Mouse (Mus musculus) embryonic facial prominence, embryonic 14.5 days (tissue): ENCODE data around the gene Eif2ak2. TPM values are rescaled to one million over a fixed set of nuclear protein-coding genes. Genes with fewer than 3 reads are reported as not detected.

Experiments used
- ATAC-seq: fragments of 200-750 bp; cut with Nextera tagmentation; 2 replicates; pipeline ENCODE4 v1.8.0; 2017; ENCODE audit warnings: low read depth, moderate number of reproducible peaks, moderate TSS enrichment
- DNase-seq: peaks from one replicate; pipeline ENCODE4 v3.0.0-alpha.2; 2015; ENCODE audit warnings: low spot score
- H3K27ac ChIP-seq: fragments of 300-500 bp; sonication (generic); replicated peaks from 2 replicates; pipeline ENCODE4 v1.5.1; 2014; ENCODE audit warnings: low read depth, mild to moderate bottlenecking, low read length, moderate library complexity
- H3K27me3 ChIP-seq: fragments of 300-500 bp; sonication (generic); replicated peaks from 2 replicates; pipeline ENCODE4 v1.6.1; 2014; ENCODE audit warnings: low read length; ENCODE audit not compliant: control insufficient read depth, insufficient read depth
- H3K36me3 ChIP-seq: fragments of 300-500 bp; sonication (generic); 2 replicates; pipeline ENCODE4 v1.6.1; 2014; ENCODE audit warnings: low read length, mixed read lengths; ENCODE audit not compliant: control insufficient read depth, insufficient read depth
- H3K4me1 ChIP-seq: fragments of 300-500 bp; sonication (generic); 2 replicates; pipeline ENCODE4 v1.6.1; 2014; ENCODE audit warnings: antibody characterized with exemption, low read length; ENCODE audit not compliant: control insufficient read depth, insufficient read depth
- H3K4me2 ChIP-seq: fragments of 300-500 bp; sonication (generic); 2 replicates; pipeline ENCODE4 v1.6.1; 2014; ENCODE audit warnings: low read depth, mild to moderate bottlenecking, low read length, moderate library complexity, mixed read lengths
- H3K4me3 ChIP-seq: fragments of 300-500 bp; sonication (generic); 2 replicates; pipeline ENCODE4 v1.5.1; 2014; ENCODE audit warnings: low read depth, mild to moderate bottlenecking, low read length
- H3K9ac ChIP-seq: fragments of 300-500 bp; sonication (generic); 2 replicates; pipeline ENCODE4 v1.6.1; 2014; ENCODE audit warnings: low read depth, mild to moderate bottlenecking, low read length, moderate library complexity, mixed read lengths
- H3K9me3 ChIP-seq: fragments of 300-500 bp; sonication (generic); 2 replicates; pipeline ENCODE4 v1.6.1; 2016; ENCODE audit warnings: low read length; ENCODE audit not compliant: control insufficient read depth
- polyA plus RNA-seq: library from polyadenylated mRNA; unstranded; fragments of >200 nt; fragmentation: Nextera tagmentation; extraction: Ambion mirVana; gene quantifications from 2 replicates; pipeline ENCODE4 v1.2.1, GENCODE M21; 2014

The Eif2ak2 gene
- polyA plus RNA-seq, 1 experiment from 2014 or later = 6.8 TPM

DNA sequence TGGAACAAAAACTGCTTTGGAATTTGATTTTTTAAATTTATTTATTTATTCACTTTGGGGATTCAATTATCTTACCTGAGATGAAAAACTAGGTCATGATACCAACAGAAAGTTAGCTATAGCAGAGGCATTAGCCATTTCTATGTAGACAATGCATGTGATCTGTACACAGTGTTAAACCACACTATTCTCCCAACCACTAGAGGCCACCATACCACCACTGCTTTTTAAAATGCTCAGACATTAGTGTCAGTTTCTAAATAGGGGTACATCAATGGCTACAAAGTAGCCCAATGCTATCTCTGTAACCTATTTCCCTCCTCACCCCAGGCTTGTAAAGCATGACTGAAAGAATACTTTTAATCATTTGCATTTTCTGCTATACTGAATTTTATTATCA lies 73.4 kb downstream of the Eif2ak2 start:
- DNase-seq (peak; percentile 6), ATAC-seq (no peak)
- no peak overlapping the region for H3K4me2 ChIP-seq
- no peaks in the 10 kb centered on the region for H3K27me3 ChIP-seq
- H3K36me3 ChIP-seq = peaks cover 56% of the 10 kb centered on the region
- H3K27ac ChIP-seq = no peak overlapping the region
- H3K9ac ChIP-seq = no peak overlapping the region
- no peaks in the 10 kb centered on the region for H3K9me3 ChIP-seq
- H3K4me1 ChIP-seq = no peaks in the 10 kb centered on the region
- H3K4me3 ChIP-seq = no peak overlapping the region

Other genes starting within 250 kb of the Eif2ak2 start
- gene Strn, start 145.4 kb downstream of the Eif2ak2 start, polyA plus RNA-seq = 6.9 and 7.0 TPM in 2 replicates
- 12.4 and 14.6 TPM in 2 replicates for gene Heatr5b, start 47.2 kb downstream of the Eif2ak2 start, polyA plus RNA-seq
- 38.5 and 40.5 TPM in 2 replicates for gene Gpatch11, start 47.0 kb downstream of the Eif2ak2 start, polyA plus RNA-seq
- gene Sult6b1, start 24.4 kb upstream of the Eif2ak2 start, polyA plus RNA-seq = 0.22 and 0.75 TPM in 2 replicates
- gene Cebpzos, start 33.9 kb upstream of the Eif2ak2 start, polyA plus RNA-seq = 95.6 and 96.4 TPM in 2 replicates
- 53.3 and 54.7 TPM in 2 replicates for gene Cebpz, start 54.5 kb upstream of the Eif2ak2 start, polyA plus RNA-seq
- 49.0 and 52.5 TPM in 2 replicates for gene Ndufaf7, start 54.6 kb upstream of the Eif2ak2 start, polyA plus RNA-seq
- gene Prkd3, start 138.2 kb upstream of the Eif2ak2 start, polyA plus RNA-seq = 42.3 and 49.2 TPM in 2 replicates
- 14.0 and 18.1 TPM in 2 replicates for gene Qpct, start 169.3 kb upstream of the Eif2ak2 start, polyA plus RNA-seq